Mouse (Mus musculus): ENCODE measurements around the gene Lats1. TPM values are rescaled to one million over a fixed set of nuclear protein-coding genes. Genes with fewer than 3 reads are reported as not detected.
A peak's percentile ranks its signal among the peaks of the same experiment; 100 is the strongest.

Lats1 gene
- total RNA-seq, 1 experiment = 6.3 TPM

GRCm38 (mm10) chr10:7651057-7651456, 30.0 kb upstream of the Lats1 start:
- Histone ChIP-seq H3K4me1 (ENCODE audit: control insufficient read depth in 2 of 2, insufficient read depth in 2 of 2, low read length in 2 of 2, poor library complexity in 1 of 2) (peaks cover 2% of the 10 kb centered on the region in 2 experiments; a peak in 1 of 4 replicates), H3K4me3 (ENCODE audit: insufficient read depth in 1 of 2, low read depth in 1 of 2, low read length in 2 of 2, poor library complexity in 1 of 2, severe bottlenecking in 1 of 2) (no peak overlapping the region), H3K9ac (ENCODE audit: insufficient read depth, low read depth, low read length, poor library complexity, severe bottlenecking) (no peak overlapping the region), H3K9me3 (ENCODE audit: control insufficient read depth, insufficient read depth, low read depth, low read length) (no peaks in the 10 kb centered on the region), H3K27ac (ENCODE audit: insufficient read depth, low read depth, low read length, poor library complexity, severe bottlenecking) (no peak overlapping the region), H3K36me3 (ENCODE audit: control insufficient read depth, insufficient read depth, low read length, poor library complexity, severe bottlenecking) (peaks cover 10% of the 10 kb centered on the region)
- in situ Hi-C loops (cut with MboI; ENCODE audit: low sequenced_read_pairs in 2 of 2, unreplicated experiment in 2 of 2) = no loop called here
- DNase-seq (ENCODE audit: low read depth, low spot score) = no peak
- TF ChIP-seq ZC3H11A (IDR thresholded peaks at IDR 0.05; ENCODE audit: borderline replicate concordance, low read depth, low read length) (no peak), HCFC1 (IDR thresholded peaks at IDR 0.05; ENCODE audit: borderline replicate concordance, insufficient read depth, low read length) (no peak), MAFK (IDR thresholded peaks at IDR 0.05; ENCODE audit: insufficient read depth, low read depth, low read length) (no peak), ZNF384 (IDR thresholded peaks at IDR 0.05; ENCODE audit: low read depth, low read length) (no peak), CHD2 (IDR thresholded peaks at IDR 0.05; ENCODE audit: low read depth, low read length) (no peak)

GRCm38 (mm10) chr10:7662471-7663141, 18.4 kb upstream of the Lats1 start:
- peaks cover 2 to 4% of the 10 kb centered on the region in 2 experiments; a peak in 2 of 4 replicates for H3K4me1 ChIP-seq (ENCODE audit: control insufficient read depth in 2 of 2, insufficient read depth in 2 of 2, low read length in 2 of 2, poor library complexity in 1 of 2)
- peak overlapping the region; percentile 84 to 91 for H3K4me3 ChIP-seq (ENCODE audit: insufficient read depth in 1 of 2, low read depth in 1 of 2, low read length in 2 of 2, poor library complexity in 1 of 2, severe bottlenecking in 1 of 2)
- TF ChIP-seq ZNF384 (IDR thresholded peaks at IDR 0.05; ENCODE audit: low read depth, low read length) (no peak), HCFC1 (IDR thresholded peaks at IDR 0.05; ENCODE audit: borderline replicate concordance, insufficient read depth, low read length) (peak; percentile 79), MAFK (IDR thresholded peaks at IDR 0.05; ENCODE audit: insufficient read depth, low read depth, low read length) (no peak)
- H3K9me3 ChIP-seq (ENCODE audit: control insufficient read depth, insufficient read depth, low read depth, low read length) = no peaks in the 10 kb centered on the region
- H3K27ac ChIP-seq (ENCODE audit: insufficient read depth, low read depth, low read length, poor library complexity, severe bottlenecking) = peak overlapping the region; percentile 46
- H3K36me3 ChIP-seq (ENCODE audit: control insufficient read depth, insufficient read depth, low read length, poor library complexity, severe bottlenecking) = no peaks in the 10 kb centered on the region; the same call in 1 of the 2 replicates
- in situ Hi-C loops (cut with MboI; ENCODE audit: low sequenced_read_pairs in 2 of 2, unreplicated experiment in 2 of 2) = no loop called here
- H3K9ac ChIP-seq (ENCODE audit: insufficient read depth, low read depth, low read length, poor library complexity, severe bottlenecking) = peak overlapping the region; percentile 93
- peak; percentile 62 for DNase-seq (ENCODE audit: low read depth, low spot score)

- Histone ChIP-seq H3K27ac (ENCODE audit: insufficient read depth, low read depth, low read length, poor library complexity, severe bottlenecking) (peak overlapping the region; percentile 46), H3K36me3 (ENCODE audit: control insufficient read depth, insufficient read depth, low read length, poor library complexity, severe bottlenecking) (no peaks in the 10 kb centered on the region), H3K4me1 (ENCODE audit: control insufficient read depth in 2 of 2, insufficient read depth in 2 of 2, low read length in 2 of 2, poor library complexity in 1 of 2) (peaks cover 0 to 6% of the 10 kb centered on the region in 2 experiments; a peak in 2 of 4 replicates), H3K9me3 (ENCODE audit: control insufficient read depth, insufficient read depth, low read depth, low read length) (no peaks in the 10 kb centered on the region), H3K9ac (ENCODE audit: insufficient read depth, low read depth, low read length, poor library complexity, severe bottlenecking) (peak overlapping the region; percentile 93), H3K4me3 (ENCODE audit: insufficient read depth in 1 of 2, low read depth in 1 of 2, low read length in 2 of 2, poor library complexity in 1 of 2, severe bottlenecking in 1 of 2) (peak overlapping the region; percentile 84 to 91)
- in situ Hi-C loops (cut with MboI; ENCODE audit: low sequenced_read_pairs in 2 of 2, unreplicated experiment in 2 of 2) = no loop called here
- DNase-seq (ENCODE audit: low read depth, low spot score) = peak; percentile 71
- no peak for TF ChIP-seq ZNF384 (IDR thresholded peaks at IDR 0.05; ENCODE audit: low read depth, low read length)
- peak; percentile 7; the same call in 1 of the 2 replicates for TF ChIP-seq HCFC1 (IDR thresholded peaks at IDR 0.05; ENCODE audit: borderline replicate concordance, insufficient read depth, low read length)
Observed at GRCm38 (mm10) chr10:7663159-7664026, 17.6 kb upstream of the Lats1 start.

GRCm38 (mm10) chr10:7664027-7664526, 16.9 kb upstream of the Lats1 start:
- no peak for DNase-seq (ENCODE audit: low read depth, low spot score)
- H3K9me3 ChIP-seq (ENCODE audit: control insufficient read depth, insufficient read depth, low read depth, low read length) = no peaks in the 10 kb centered on the region

More at GRCm38 (mm10) chr10:7664027-7664526, 16.9 kb upstream of the Lats1 start:
- Histone ChIP-seq H3K36me3 (ENCODE audit: control insufficient read depth, insufficient read depth, low read length, poor library complexity, severe bottlenecking) (no peaks in the 10 kb centered on the region), H3K27ac (ENCODE audit: insufficient read depth, low read depth, low read length, poor library complexity, severe bottlenecking) (no peak overlapping the region), H3K4me1 (ENCODE audit: control insufficient read depth in 2 of 2, insufficient read depth in 2 of 2, low read length in 2 of 2, poor library complexity in 1 of 2) (peaks cover 0 to 7% of the 10 kb centered on the region in 2 experiments; a peak in 2 of 4 replicates), H3K4me3 (ENCODE audit: insufficient read depth in 1 of 2, low read depth in 1 of 2, low read length in 2 of 2, poor library complexity in 1 of 2, severe bottlenecking in 1 of 2) (peak overlapping the region; percentile 84 to 91; a peak in 3 of 4 replicates), H3K9ac (ENCODE audit: insufficient read depth, low read depth, low read length, poor library complexity, severe bottlenecking) (peak overlapping the region; percentile 93; the same call in 1 of the 2 replicates)
- TF ChIP-seq MAFK (IDR thresholded peaks at IDR 0.05; ENCODE audit: insufficient read depth, low read depth, low read length) (no peak), HCFC1 (IDR thresholded peaks at IDR 0.05; ENCODE audit: borderline replicate concordance, insufficient read depth, low read length) (no peak), ZC3H11A (IDR thresholded peaks at IDR 0.05; ENCODE audit: borderline replicate concordance, low read depth, low read length) (no peak), ZNF384 (IDR thresholded peaks at IDR 0.05; ENCODE audit: low read depth, low read length) (no peak), CHD2 (IDR thresholded peaks at IDR 0.05; ENCODE audit: low read depth, low read length) (no peak)
- in situ Hi-C loops (cut with MboI; ENCODE audit: low sequenced_read_pairs in 2 of 2, unreplicated experiment in 2 of 2) = no loop called here

All from ES-E14 (cell line).